Mouse (Mus musculus) cerebellum, adult 18-20 months (tissue): ENCODE measurements around the gene Lrrc55.
A peak's percentile ranks its signal among the peaks of the same experiment; 100 is the strongest.

Experiments
- DNase-seq, 2 experiments: peaks; one replicate each; pipeline ENCODE4 v3.0.0; 2021

Gene Lrrc55

GRCm38 (mm10) chr2:85131226-85131625, 65.8 kb downstream of the Lrrc55 start:
- no peak for DNase-seq

- DNase-seq = no peak
Measured at GRCm38 (mm10) chr2:85129496-85129971, 67.5 kb downstream of the Lrrc55 start.

- DNase-seq = peak; percentile 52 to 58
Measured at GRCm38 (mm10) chr2:85123869-85124535, 73.0 kb downstream of the Lrrc55 start.

GRCm38 (mm10) chr2:85123187-85123868, 73.7 kb downstream of the Lrrc55 start:
- DNase-seq = peak; percentile 44 to 48
